Mouse (Mus musculus) stomach, postnatal 0 days (tissue): ENCODE measurements around the gene Sec24c. TPM values are rescaled to one million over a fixed set of nuclear protein-coding genes. Genes with fewer than 3 reads are reported as not detected.

Source experiments
- ATAC-seq: fragments of 200-750 bp; cut with Nextera tagmentation; 2 replicates; pipeline ENCODE4 v1.8.0; 2017; ENCODE audit not compliant: low FRiP score, low TSS enrichment
- DNase-seq: peaks from one replicate; pipeline ENCODE4 v3.0.0-alpha.2; 2016; ENCODE audit warnings: low spot score
- H3K27ac ChIP-seq: fragments of 300-500 bp; sonication (generic); replicated peaks from 2 replicates; pipeline ENCODE4 v1.5.1; 2014; ENCODE audit warnings: mild to moderate bottlenecking, control low read depth
- H3K27me3 ChIP-seq: fragments of 300-500 bp; sonication (generic); 2 replicates; pipeline ENCODE4 v1.6.1; 2014; ENCODE audit warnings: low read length; ENCODE audit not compliant: control insufficient read depth, insufficient read depth
- H3K36me3 ChIP-seq: fragments of 300-500 bp; sonication (generic); 2 replicates; pipeline ENCODE4 v1.6.1; 2014; ENCODE audit warnings: low read length, mixed read lengths; ENCODE audit not compliant: control insufficient read depth, insufficient read depth
- H3K4me1 ChIP-seq: fragments of 300-500 bp; sonication (generic); replicated peaks from 2 replicates; pipeline ENCODE4 v1.6.1; 2014; ENCODE audit warnings: antibody characterized with exemption; ENCODE audit not compliant: control insufficient read depth, insufficient read depth
- H3K4me2 ChIP-seq: fragments of 300-500 bp; sonication (generic); replicated peaks from 2 replicates; pipeline ENCODE4 v1.6.1; 2014; ENCODE audit warnings: low read depth, mild to moderate bottlenecking, control low read depth, moderate library complexity
- H3K4me3 ChIP-seq: fragments of 300-500 bp; sonication (generic); 2 replicates; pipeline ENCODE4 v1.5.1; 2014; ENCODE audit warnings: low read depth, low read length, control low read depth
- H3K9ac ChIP-seq: fragments of 300-500 bp; sonication (generic); 2 replicates; pipeline ENCODE4 v1.6.1; 2014; ENCODE audit warnings: mild to moderate bottlenecking, low read length, control low read depth, mixed read lengths
- H3K9me3 ChIP-seq: fragments of 300-500 bp; sonication (generic); 2 replicates; pipeline ENCODE4 v1.6.1; 2016; ENCODE audit warnings: low read length; ENCODE audit not compliant: control insufficient read depth
- CTCF ChIP-seq: IDR thresholded peaks from 2 replicates; pipeline ENCODE4 v1.5.1; 2016; ENCODE audit warnings: antibody characterized with exemption, low read depth, mild to moderate bottlenecking, moderate library complexity
- EP300 ChIP-seq: optimal IDR thresholded peaks from 2 replicates; pipeline ENCODE3; 2016; ENCODE audit warnings: antibody characterized with exemption
- WGBS: fragments of 180-500 bp; shearing (Covaris S2); extraction: QIAGEN DNeasy Blood & Tissue Kit; methylation state at CpG from one replicate; pipeline ENCODE4 v1.1.7; 2014; 5-methylcytosine and 5-hydroxymethylcytosine counted together
- polyA plus RNA-seq: library from polyadenylated mRNA; unstranded; fragments of >200 nt; fragmentation: Nextera tagmentation; extraction: Ambion mirVana; gene quantifications from 2 replicates; pipeline ENCODE4 v1.2.1, GENCODE M21; 2015

Gene Sec24c
- polyA plus RNA-seq, 1 experiment from 2014 or later: 41.4 TPM

- no peaks in the 10 kb centered on the region for H3K27me3 ChIP-seq
- ATAC-seq (no peak), DNase-seq (no peak)
- H3K9me3 ChIP-seq: no peaks in the 10 kb centered on the region
- H3K4me1 ChIP-seq: no peaks in the 10 kb centered on the region
- no peak overlapping the region for H3K4me2 ChIP-seq
- TF ChIP-seq CTCF (no peak), EP300 (no peak)
- no peak overlapping the region for H3K9ac ChIP-seq
- no peak overlapping the region for H3K4me3 ChIP-seq
- 88% methylated on average over 3 of the region's 3 CpGs for WGBS
- no peaks in the 10 kb centered on the region for H3K36me3 ChIP-seq
- no peak overlapping the region for H3K27ac ChIP-seq
Measured at GRCm38 (mm10) chr14:20662740-20663139, 11.4 kb upstream of the Sec24c start.

DNA sequence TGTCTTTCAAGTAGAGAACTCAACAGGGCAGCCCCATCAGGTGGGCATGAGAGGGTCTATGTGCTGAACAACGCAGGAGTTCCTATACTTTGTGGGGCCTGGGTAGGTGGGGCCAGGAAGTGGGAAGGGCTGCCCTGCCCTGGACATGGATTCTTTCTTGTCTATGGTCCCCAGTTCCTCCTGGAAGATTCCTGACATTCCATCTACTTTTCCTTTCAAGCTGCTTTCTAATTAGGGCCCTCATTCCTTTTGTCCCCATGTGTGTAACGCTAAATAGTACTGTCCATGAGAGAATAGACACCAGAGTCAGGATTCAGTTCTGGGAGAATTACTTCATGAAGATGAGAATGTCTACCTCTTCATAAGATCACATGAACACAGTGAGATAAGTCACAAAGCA, 10.5 kb upstream of the Sec24c start:
- Histone ChIP-seq H3K9me3 (no peaks in the 10 kb centered on the region), H3K4me1 (no peaks in the 10 kb centered on the region), H3K27me3 (no peaks in the 10 kb centered on the region), H3K27ac (no peak overlapping the region), H3K4me2 (no peak overlapping the region), H3K36me3 (no peaks in the 10 kb centered on the region), H3K9ac (no peak overlapping the region), H3K4me3 (no peak overlapping the region)
- DNase-seq (no peak), ATAC-seq (no peak)
- WGBS: 65% methylated on average over 2 of the region's 2 CpGs
- TF ChIP-seq EP300: no peak
- TF ChIP-seq CTCF: no peak

DNA sequence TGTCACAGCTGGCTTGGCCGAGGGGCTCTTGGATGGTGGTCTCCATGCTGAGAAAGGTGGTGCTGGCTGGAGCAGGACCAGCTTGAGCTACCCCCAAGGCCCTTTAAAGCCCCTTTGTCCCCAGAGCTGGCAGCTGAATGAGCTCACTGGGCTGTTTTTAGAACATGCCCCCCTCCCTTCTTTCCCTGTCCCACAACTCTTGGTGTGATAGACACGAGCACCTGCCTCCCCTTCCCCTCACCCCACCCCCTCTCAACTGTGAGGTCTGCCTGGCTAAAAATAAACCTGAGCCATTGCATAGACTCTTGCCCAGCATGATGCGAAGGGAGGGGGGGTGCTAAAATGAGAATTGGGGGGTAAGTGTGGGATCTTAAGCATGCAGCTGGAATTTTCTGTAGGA, 9.7 kb upstream of the Sec24c start:
- Histone ChIP-seq H3K9me3 (no peaks in the 10 kb centered on the region), H3K9ac (no peak overlapping the region), H3K4me1 (no peaks in the 10 kb centered on the region), H3K4me2 (no peak overlapping the region), H3K36me3 (no peaks in the 10 kb centered on the region), H3K4me3 (no peak overlapping the region), H3K27me3 (no peaks in the 10 kb centered on the region), H3K27ac (no peak overlapping the region)
- ATAC-seq (no peak), DNase-seq (no peak)
- 44% methylated on average over 3 of the region's 3 CpGs for WGBS
- no peak for TF ChIP-seq EP300
- no peak for TF ChIP-seq CTCF

- Histone ChIP-seq H3K27me3 (no peaks in the 10 kb centered on the region), H3K4me1 (no peaks in the 10 kb centered on the region), H3K36me3 (no peaks in the 10 kb centered on the region), H3K27ac (peak overlapping the region; percentile 75), H3K9me3 (no peaks in the 10 kb centered on the region), H3K9ac (no peak overlapping the region), H3K4me3 (no peak overlapping the region), H3K4me2 (no peak overlapping the region)
- ATAC-seq (peak; percentile 76), DNase-seq (no peak)
- TF ChIP-seq EP300 (no peak), CTCF (no peak)
- 45% methylated on average over 1 of the region's 1 CpGs for WGBS
Measured at GRCm38 (mm10) chr14:20667469-20667868, 6.6 kb upstream of the Sec24c start.

DNA sequence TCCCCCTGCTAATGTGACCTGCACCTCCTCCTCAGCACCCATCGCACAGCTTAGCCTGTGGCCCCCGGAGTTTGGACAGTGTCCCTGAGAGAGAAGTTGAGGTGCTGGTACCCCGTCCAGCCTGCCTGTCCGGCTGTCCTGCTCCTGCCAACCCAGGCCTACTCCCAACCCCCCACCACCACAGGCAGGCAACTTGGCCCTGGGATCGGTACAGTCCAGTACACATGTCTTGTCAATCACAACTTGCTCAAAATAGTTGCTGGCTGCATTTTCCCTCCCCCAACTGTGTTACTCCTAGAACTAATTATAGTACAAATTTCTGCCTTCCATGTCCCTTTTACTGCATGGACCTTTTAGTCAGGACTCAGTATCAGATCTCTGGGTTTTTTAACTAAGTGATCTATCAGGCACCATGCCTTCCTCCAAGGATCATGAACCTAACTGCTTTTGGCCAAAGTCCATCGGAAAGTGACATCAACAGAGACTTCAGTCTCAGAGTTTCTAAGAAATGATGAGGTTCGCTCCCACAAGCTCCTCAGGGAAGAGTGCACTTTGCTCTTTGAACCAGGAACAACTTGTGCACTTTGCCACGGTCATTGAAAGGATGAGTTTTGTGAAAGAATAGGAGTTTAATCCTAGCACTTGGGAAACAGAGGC, 5.8 kb upstream of the Sec24c start, which contains the start of gene Synpo2l:
Gene Synpo2l, minus strand, starts transcription at position 201 of the 657 bp plus-strand sequence.
- no peak within 1 kb of the TSS for H3K4me2 ChIP-seq
- DNase-seq (no peak), ATAC-seq (no peak)
- no peaks in the 10 kb centered on the region for H3K4me1 ChIP-seq
- no peak within 1 kb of the TSS for H3K9ac ChIP-seq
- no peaks in the 10 kb centered on the region for H3K36me3 ChIP-seq
- TF ChIP-seq CTCF (no peak), EP300 (no peak)
- no peaks in the 10 kb centered on the region for H3K9me3 ChIP-seq
- H3K27me3 ChIP-seq: no peaks in the 10 kb centered on the region
- H3K27ac ChIP-seq: peak within 1 kb of the TSS; percentile 75
- WGBS: 76% methylated on average over 8 of the region's 8 CpGs
- no peak within 1 kb of the TSS for H3K4me3 ChIP-seq

DNA sequence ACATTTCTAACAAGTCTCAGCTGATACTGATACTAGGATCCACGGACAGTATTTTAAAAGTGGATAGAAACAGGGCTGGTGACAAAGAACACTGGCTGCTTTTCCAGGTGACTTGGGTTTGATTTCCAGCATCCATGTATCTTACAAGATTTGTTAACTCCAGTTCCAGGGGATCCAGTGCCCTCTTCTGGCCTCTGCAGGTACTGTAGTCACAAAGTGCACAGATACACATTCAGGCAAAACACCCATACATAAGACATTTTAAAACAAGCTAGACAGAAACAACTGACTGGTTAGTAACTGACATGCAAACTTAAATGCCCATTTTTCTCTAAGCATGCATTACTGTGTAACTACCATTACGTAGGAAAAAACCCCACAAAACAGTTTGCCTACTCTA, 1.1 kb upstream of the Sec24c start:
- Histone ChIP-seq H3K4me1 (peaks cover 7% of the 10 kb centered on the region; the same call in 1 of the 2 replicates), H3K27ac (no peak overlapping the region), H3K4me3 (no peak overlapping the region), H3K4me2 (no peak overlapping the region), H3K27me3 (no peaks in the 10 kb centered on the region), H3K36me3 (peaks cover 6% of the 10 kb centered on the region), H3K9me3 (no peaks in the 10 kb centered on the region), H3K9ac (no peak overlapping the region)
- ATAC-seq (no peak), DNase-seq (peak; percentile 65)
- peak; percentile 73 for TF ChIP-seq CTCF
- no peak for TF ChIP-seq EP300
- WGBS: 88% methylated on average over 2 of the region's 2 CpGs
